Comparison of ENCODE assay signal across 23 mouse cellular contexts in genomic region chr7:28883039-28883438, GRCm38 (mm10). TPM values are rescaled to one million over a fixed set of nuclear protein-coding genes. Genes with fewer than 3 reads are reported as not detected.
DNase-seq lines count a peak whose midpoint lies in the region; ATAC-seq and TF ChIP-seq lines count a peak whose summit lies in the region.
"Had no signal": no experiment of that assay in that cellular context is flagged by ENCODE, and none has a peak within 500 bp of the region (broad histone marks: within the 10 kb centered on the region; RNA-seq: fewer than 3 reads in every experiment).

No protein-coding gene starts in this region.

- no peak for TF ChIP-seq CTCF in lung, postnatal 0 days (IDR thresholded peaks at IDR 0.05)

- H3K4me3 ChIP-seq in lung, embryonic 16.5 days (ENCODE audit: low read length), result no peak overlapping the region
- H3K4me3 ChIP-seq in lung, postnatal 0 days (ENCODE audit: low read depth, low read length), result no peak overlapping the region
- H3K4me3 ChIP-seq: forebrain, embryonic 10.5 days; forebrain, embryonic 13.5 days; heart, embryonic 12.5 days; heart, embryonic 15.5 days; hindbrain, embryonic 10.5 days; hindbrain, embryonic 13.5 days had no signal

- no peaks in the 10 kb centered on the region for H3K9me3 ChIP-seq in lung, embryonic 16.5 days (ENCODE audit: control insufficient read depth, low read length)
- H3K9me3 ChIP-seq in lung, postnatal 0 days (ENCODE audit: low read length), result no peaks in the 10 kb centered on the region
- H3K9me3 ChIP-seq: forebrain, embryonic 10.5 days; forebrain, embryonic 13.5 days; heart, embryonic 12.5 days; heart, embryonic 15.5 days; hindbrain, embryonic 10.5 days; hindbrain, embryonic 13.5 days had no signal

- H3K4me1 ChIP-seq in lung, embryonic 16.5 days (replicated peaks; ENCODE audit: control insufficient read depth, insufficient read depth, low read length), result no peaks in the 10 kb centered on the region
- H3K4me1 ChIP-seq in lung, postnatal 0 days (ENCODE audit: insufficient read depth, low read depth, low read length), result no peaks in the 10 kb centered on the region
- H3K4me1 ChIP-seq: hindbrain, embryonic 13.5 days had no signal

- no peak overlapping the region for H3K4me2 ChIP-seq in lung, embryonic 16.5 days (ENCODE audit: low read depth, low read length)
- no peak overlapping the region for H3K4me2 ChIP-seq in lung, postnatal 0 days (replicated peaks; ENCODE audit: low read depth, low read length)
- H3K4me2 ChIP-seq: forebrain, embryonic 13.5 days; heart, embryonic 12.5 days; heart, embryonic 15.5 days; hindbrain, embryonic 13.5 days had no signal

- H3K9ac ChIP-seq in lung, embryonic 16.5 days (ENCODE audit: low read length), result no peak overlapping the region
- no peak overlapping the region for H3K9ac ChIP-seq in lung, postnatal 0 days (replicated peaks; ENCODE audit: low read depth)
- H3K9ac ChIP-seq: forebrain, embryonic 13.5 days; heart, embryonic 12.5 days; heart, embryonic 15.5 days; hindbrain, embryonic 13.5 days had no signal

- no peak for TF ChIP-seq EP300 in lung, postnatal 0 days (IDR thresholded peaks at IDR 0.05)

- ATAC-seq in lung, embryonic 16.5 days (ENCODE audit: low read depth), result peak; percentile 63; the same call in 1 of the 2 replicates
- ATAC-seq in lung, postnatal 0 days, result no peak
- ATAC-seq: CD4-positive, CD25-positive, alpha-beta regulatory T cell, adult 4 months; forebrain, embryonic 13.5 days; forebrain, embryonic 16.5 days; hindbrain, embryonic 16.5 days had no signal

- H3K27ac ChIP-seq in lung, embryonic 16.5 days (ENCODE audit: low read length), result no peak overlapping the region
- no peak overlapping the region for H3K27ac ChIP-seq in lung, postnatal 0 days (ENCODE audit: low read length)
- H3K27ac ChIP-seq: forebrain, embryonic 10.5 days; forebrain, embryonic 13.5 days; heart, embryonic 15.5 days; hindbrain, embryonic 13.5 days had no signal

- H3K27me3 ChIP-seq in lung, embryonic 16.5 days (ENCODE audit: control insufficient read depth, insufficient read depth, low read depth, low read length), result peaks cover 10% of the 10 kb centered on the region
- H3K27me3 ChIP-seq in lung, postnatal 0 days (replicated peaks; ENCODE audit: insufficient read depth, low read length), result peaks cover 6% of the 10 kb centered on the region; the same call in 1 of the 2 replicates

- DNase-seq in lung, postnatal 0 days (ENCODE audit: low spot score), result no peak
- DNase-seq in thymus, postnatal 14 days, result peak; percentile 51
- DNase-seq in thymus, postnatal 25 days, result no peak
- peak; percentile 61 for DNase-seq in thymus, postnatal 4 days
- DNase-seq in heart, adult 9 months (ENCODE audit: low spot score in 2 of 2), result no peak
- DNase-seq: adrenal gland, postnatal 10 days; adrenal gland, postnatal 36 days; cerebellum, adult 18-20 months; cerebellum, adult 9-10 months; gastrocnemius, postnatal 10 days; gastrocnemius, postnatal 36 days; heart, postnatal 10 days; heart, postnatal 36 days had no signal

- H3K36me3 ChIP-seq in lung, embryonic 16.5 days (ENCODE audit: control insufficient read depth, insufficient read depth, low read length), result no peaks in the 10 kb centered on the region
- H3K36me3 ChIP-seq in lung, postnatal 0 days (ENCODE audit: insufficient read depth, low read length), result no peaks in the 10 kb centered on the region
- H3K36me3 ChIP-seq: forebrain, embryonic 10.5 days; heart, embryonic 12.5 days; heart, embryonic 15.5 days; hindbrain, embryonic 10.5 days; hindbrain, embryonic 13.5 days had no signal

- 60% methylated on average over 11 of the region's 11 CpGs for WGBS in lung, embryonic 16.5 days
- WGBS in lung, postnatal 0 days, result 66% methylated on average over 11 of the region's 11 CpGs

RNA-seq across cellular contexts. Expression of gene Capn12, which starts 1.8 kb away (rescaled TPM):
- 0.43 and 0.49 TPM in 2 replicates for polyA plus RNA-seq in lung, embryonic 16.5 days (2015; fragmentation: Nextera tagmentation; extraction: Ambion mirVana)
- polyA plus RNA-seq in lung, postnatal 0 days (2015; fragmentation: Nextera tagmentation; extraction: Ambion mirVana), result 0.27 and 0.33 TPM in 2 replicates
- polyA plus RNA-seq: CD4-positive, CD25-positive, alpha-beta regulatory T cell, adult 4 months; hindbrain, embryonic 10.5 days had no signal

RNA-seq across cellular contexts. Expression of gene Lgals7, which starts 19.4 kb away (rescaled TPM):
- polyA plus RNA-seq in lung, embryonic 16.5 days (2015; fragmentation: Nextera tagmentation; extraction: Ambion mirVana), result 1.0 and 2.8 TPM in 2 replicates
- polyA plus RNA-seq in lung, postnatal 0 days (2015; fragmentation: Nextera tagmentation; extraction: Ambion mirVana), result 2.2 and 3.0 TPM in 2 replicates

RNA-seq across cellular contexts. Expression of gene Lgals4, which starts 49.4 kb away (rescaled TPM):
- polyA plus RNA-seq in lung, embryonic 16.5 days (2015; fragmentation: Nextera tagmentation; extraction: Ambion mirVana), result 12.5 and 14.2 TPM in 2 replicates
- 14.9 and 15.6 TPM in 2 replicates for polyA plus RNA-seq in lung, postnatal 0 days (2015; fragmentation: Nextera tagmentation; extraction: Ambion mirVana)

RNA-seq across cellular contexts. Expression of gene Ech1, which starts 58.0 kb away (rescaled TPM):
- polyA plus RNA-seq in lung, embryonic 16.5 days (2015; fragmentation: Nextera tagmentation; extraction: Ambion mirVana), result 184 and 189 TPM in 2 replicates
- 287 and 308 TPM in 2 replicates for polyA plus RNA-seq in lung, postnatal 0 days (2015; fragmentation: Nextera tagmentation; extraction: Ambion mirVana)

Comparison
In these comparisons a context has a peak if more than half of its experiments do, and no peak if none do; other contexts are left out.
1. DNase-seq: peak in thymus, postnatal 14 days (single experiment) and thymus, postnatal 4 days (single experiment); none in lung, postnatal 0 days (single experiment), thymus, postnatal 25 days (single experiment) and heart, adult 9 months (0 of 2).